Mouse (Mus musculus): ENCODE results near the gene Cd200r1. TPM values are rescaled to one million over a fixed set of nuclear protein-coding genes. Genes with fewer than 3 reads are reported as not detected.

Gene Cd200r1
- 3.2 and 4.0 TPM in 2 replicates for polyA plus RNA-seq (2015; fragmentation: Nextera tagmentation; extraction: Ambion mirVana)

- 12% methylated on average over 22 of the region's 22 CpGs for WGBS (ENCODE audit: insufficient replicate concordance)
- H3K4me2 ChIP-seq, result peak within 1 kb of the TSS; percentile 66
- ATAC-seq (ENCODE audit: low read depth), result peak; percentile 86
- no peaks in the 10 kb centered on the region for H3K27me3 ChIP-seq
- peak within 1 kb of the TSS; percentile 57 for H3K9ac ChIP-seq
- no peaks in the 10 kb centered on the region for H3K9me3 ChIP-seq (replicated peaks)
- no peaks in the 10 kb centered on the region for H3K36me3 ChIP-seq
- H3K27ac ChIP-seq, result peak within 1 kb of the TSS; percentile 62
- H3K4me1 ChIP-seq (replicated peaks), result peaks cover 24% of the 10 kb centered on the region
- peak within 1 kb of the TSS; percentile 55 for H3K4me3 ChIP-seq (replicated peaks)
- DNase-seq, result no peak
Measured at GRCm38 (mm10) chr16:44765555-44766319, at the start of gene Cd200r1. Gene Cd200r1, plus strand, starts transcription at chr16:44765736.

GRCm38 (mm10) chr16:44716305-44717140 lies 49.0 kb upstream of the Cd200r1 start:
- DNase-seq (no peak), ATAC-seq (ENCODE audit: low read depth) (no peak)
- no peaks in the 10 kb centered on the region for H3K9me3 ChIP-seq (replicated peaks)
- no peak overlapping the region for H3K4me2 ChIP-seq
- 0 out of 2 replicates have a peak, but pooled peaks cover 4% of the 10 kb centered on the region for H3K36me3 ChIP-seq
- H3K4me3 ChIP-seq (replicated peaks), result no peak overlapping the region
- H3K9ac ChIP-seq, result no peak overlapping the region
- WGBS (ENCODE audit: insufficient replicate concordance), result 38% methylated on average over 10 of the region's 10 CpGs
- no peak overlapping the region for H3K27ac ChIP-seq
- H3K4me1 ChIP-seq (replicated peaks), result no peaks in the 10 kb centered on the region
- H3K27me3 ChIP-seq, result no peaks in the 10 kb centered on the region

DNA sequence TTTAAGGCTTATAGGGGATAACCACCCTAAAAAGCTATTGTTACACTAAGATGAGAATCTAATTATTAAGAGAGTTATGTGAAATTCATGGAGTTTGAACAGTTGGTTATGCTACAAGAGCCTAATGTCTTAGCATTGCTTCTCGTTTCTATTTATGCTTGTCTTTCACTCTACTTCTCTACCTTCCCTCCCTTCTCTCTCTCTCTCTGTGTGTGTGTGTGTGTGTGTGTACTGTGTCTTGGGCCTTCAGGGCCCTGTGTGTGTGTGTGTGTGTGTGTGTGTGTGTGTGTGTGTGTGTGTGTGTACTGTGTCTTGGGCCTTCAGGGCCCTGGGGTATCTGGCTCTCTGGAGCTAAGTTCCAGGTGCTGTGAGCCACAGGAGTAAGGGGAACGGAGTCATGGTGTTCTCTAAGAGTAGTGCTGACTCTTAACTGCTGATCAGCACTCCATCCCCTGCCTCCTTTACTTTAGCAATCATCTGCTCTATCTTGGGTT lies 48.3 kb upstream of the Cd200r1 start:
- H3K27me3 ChIP-seq, result no peaks in the 10 kb centered on the region
- WGBS (ENCODE audit: insufficient replicate concordance), result 59% methylated on average over 2 of the region's 2 CpGs
- ATAC-seq (ENCODE audit: low read depth) (no peak), DNase-seq (no peak)
- H3K4me2 ChIP-seq, result no peak overlapping the region
- no peak overlapping the region for H3K4me3 ChIP-seq (replicated peaks)
- H3K4me1 ChIP-seq (replicated peaks), result no peaks in the 10 kb centered on the region
- H3K9ac ChIP-seq, result no peak overlapping the region
- H3K9me3 ChIP-seq (replicated peaks), result no peaks in the 10 kb centered on the region
- 0 out of 2 replicates have a peak, but pooled peaks cover 4% of the 10 kb centered on the region for H3K36me3 ChIP-seq
- no peak overlapping the region for H3K27ac ChIP-seq

DNA sequence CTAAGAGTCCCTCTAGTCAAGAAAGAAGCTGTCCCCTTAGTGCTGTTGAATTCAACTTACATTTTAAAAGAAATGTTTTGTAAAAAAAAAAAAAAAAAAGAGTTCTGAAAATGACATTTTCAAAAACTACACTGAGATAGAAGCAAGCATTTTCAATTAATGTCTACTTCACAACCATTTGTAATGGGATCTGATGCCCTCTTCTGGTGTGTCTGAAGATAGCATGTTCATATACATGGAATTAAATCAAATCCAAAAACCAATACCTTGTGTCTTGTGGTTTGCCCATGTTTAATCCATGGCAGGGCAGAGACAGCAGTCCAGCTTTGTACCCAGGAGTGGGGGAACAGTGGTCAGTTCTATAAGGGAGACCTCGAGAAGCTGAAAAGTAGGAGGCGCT lies 47.7 kb upstream of the Cd200r1 start:
- Histone ChIP-seq H3K4me2 (no peak overlapping the region), H3K27ac (no peak overlapping the region), H3K4me3 (replicated peaks) (no peak overlapping the region), H3K9me3 (replicated peaks) (no peaks in the 10 kb centered on the region), H3K36me3 (0 out of 2 replicates have a peak, but pooled peaks cover 4% of the 10 kb centered on the region), H3K27me3 (no peaks in the 10 kb centered on the region), H3K9ac (no peak overlapping the region), H3K4me1 (replicated peaks) (peaks cover 3% of the 10 kb centered on the region)
- WGBS (ENCODE audit: insufficient replicate concordance), result 69% methylated on average over 2 of the region's 2 CpGs
- ATAC-seq (ENCODE audit: low read depth), result no peak
- no peak for DNase-seq

DNA sequence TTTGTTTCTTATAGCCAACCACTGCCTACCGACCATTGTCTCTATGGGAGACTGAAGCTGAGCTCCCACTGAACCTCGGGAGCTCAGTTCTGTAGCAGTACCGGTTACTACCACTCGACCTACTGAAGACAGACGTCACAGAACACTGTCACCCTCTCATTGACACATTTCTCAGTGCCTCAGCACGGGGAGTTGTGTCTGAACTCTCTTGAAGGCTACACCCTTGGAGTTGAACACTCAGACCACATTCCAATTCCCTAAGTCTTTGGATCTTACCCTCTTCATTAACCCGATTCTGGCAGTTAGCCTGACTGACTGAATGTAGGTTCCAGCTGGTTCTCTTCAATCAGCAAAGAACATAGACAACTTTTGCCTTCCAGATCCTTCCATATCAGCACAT lies 46.2 kb upstream of the Cd200r1 start:
- DNase-seq (no peak), ATAC-seq (ENCODE audit: low read depth) (no peak)
- Histone ChIP-seq H3K36me3 (0 out of 2 replicates have a peak, but pooled peaks cover 4% of the 10 kb centered on the region), H3K4me2 (no peak overlapping the region), H3K4me1 (replicated peaks) (peaks cover 12% of the 10 kb centered on the region), H3K27me3 (no peaks in the 10 kb centered on the region), H3K9ac (no peak overlapping the region), H3K4me3 (replicated peaks) (no peak overlapping the region), H3K9me3 (replicated peaks) (no peaks in the 10 kb centered on the region), H3K27ac (no peak overlapping the region)
- 66% methylated on average over 7 of the region's 7 CpGs for WGBS (ENCODE audit: insufficient replicate concordance)

DNA sequence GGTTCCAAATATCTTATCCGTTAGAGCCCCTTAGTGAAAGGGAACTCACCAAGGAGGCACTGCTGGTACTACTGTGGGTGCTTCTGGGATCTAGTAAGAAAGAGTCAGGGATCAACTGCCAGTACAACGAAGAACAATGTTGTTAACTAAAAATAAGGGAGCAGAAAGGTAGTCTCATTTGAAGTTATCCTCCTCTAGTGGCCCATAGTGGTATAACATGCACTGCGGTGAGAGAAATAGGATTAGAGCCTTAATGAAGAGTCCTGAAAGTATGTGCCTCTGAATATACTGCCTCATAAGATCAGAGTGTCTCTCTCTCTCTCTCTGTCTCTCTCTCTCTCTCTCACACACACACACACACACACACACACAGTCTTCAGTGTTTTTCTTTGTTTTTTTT lies 45.0 kb upstream of the Cd200r1 start:
- Histone ChIP-seq H3K27ac (no peak overlapping the region), H3K4me3 (replicated peaks) (no peak overlapping the region), H3K9ac (no peak overlapping the region), H3K36me3 (0 out of 2 replicates have a peak, but pooled peaks cover 4% of the 10 kb centered on the region), H3K4me2 (no peak overlapping the region), H3K4me1 (replicated peaks) (peaks cover 20% of the 10 kb centered on the region), H3K9me3 (replicated peaks) (no peaks in the 10 kb centered on the region), H3K27me3 (no peaks in the 10 kb centered on the region)
- ATAC-seq (ENCODE audit: low read depth) (no peak), DNase-seq (no peak)
- 76% methylated on average over 3 of the region's 3 CpGs for WGBS (ENCODE audit: insufficient replicate concordance)

GRCm38 (mm10) chr16:44722666-44723065 lies 42.9 kb upstream of the Cd200r1 start:
- Histone ChIP-seq H3K4me1 (replicated peaks) (peaks cover 34% of the 10 kb centered on the region), H3K4me2 (0 out of 2 replicates have a peak overlapping the region, but pooled peaks have one; percentile 19), H3K9ac (no peak overlapping the region), H3K9me3 (replicated peaks) (no peaks in the 10 kb centered on the region), H3K27ac (no peak overlapping the region), H3K4me3 (replicated peaks) (no peak overlapping the region), H3K27me3 (no peaks in the 10 kb centered on the region), H3K36me3 (peaks cover 8% of the 10 kb centered on the region; the same call in 1 of the 2 replicates)
- WGBS (ENCODE audit: insufficient replicate concordance), result 84% methylated on average over 2 of the region's 2 CpGs
- DNase-seq (no peak), ATAC-seq (ENCODE audit: low read depth) (no peak)

DNA sequence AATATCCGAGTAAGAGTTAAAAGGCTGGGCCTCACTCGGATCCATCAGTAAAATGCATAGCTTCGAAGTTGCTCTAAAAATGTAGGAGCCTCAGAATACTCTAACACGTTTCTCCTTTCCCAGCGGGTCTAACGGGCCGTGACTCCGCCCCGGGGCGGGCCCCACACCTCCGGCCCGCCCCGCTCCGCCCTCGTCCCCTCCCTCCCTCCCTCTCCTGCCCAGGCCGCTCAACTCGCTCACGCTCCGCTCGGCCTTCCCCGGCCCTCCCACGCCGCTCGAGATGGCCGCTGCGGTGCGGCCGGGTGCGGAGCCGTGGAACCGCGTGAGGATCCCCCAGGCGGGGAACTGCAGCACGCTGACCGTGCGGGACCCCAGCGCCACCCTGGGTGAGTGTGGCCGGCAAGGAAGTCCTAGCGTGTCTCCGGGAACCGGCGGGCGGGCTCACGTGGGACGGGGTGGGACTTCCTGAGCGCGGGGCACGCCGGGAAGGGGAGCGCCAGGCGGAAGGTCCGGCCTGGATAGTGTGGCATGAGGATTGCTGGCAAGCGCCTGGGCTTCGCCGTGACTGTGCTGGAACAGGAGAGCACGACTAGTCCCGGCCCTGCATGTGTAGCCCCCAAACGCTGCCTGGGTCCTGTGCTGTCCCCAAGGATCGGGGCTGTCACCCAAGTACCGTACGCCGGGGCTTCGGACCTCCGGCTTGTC lies 41.3 kb upstream of the Cd200r1 start, which contains the start of gene Nepro:
TSS of gene Nepro (plus strand) at position 219 of the 705 bp plus-strand sequence.
- Histone ChIP-seq H3K9ac (peak within 1 kb of the TSS; percentile 90), H3K4me2 (peak within 1 kb of the TSS; percentile 89), H3K4me1 (replicated peaks) (peaks cover 34% of the 10 kb centered on the region), H3K27me3 (no peaks in the 10 kb centered on the region), H3K4me3 (replicated peaks) (peak within 1 kb of the TSS; percentile 85), H3K36me3 (peaks cover 16% of the 10 kb centered on the region), H3K9me3 (replicated peaks) (no peaks in the 10 kb centered on the region), H3K27ac (peak within 1 kb of the TSS; percentile 85)
- WGBS (ENCODE audit: insufficient replicate concordance), result under 1% methylated on average over 64 of the region's 64 CpGs
- peak; percentile 90 for DNase-seq
- ATAC-seq (ENCODE audit: low read depth), result peak; percentile 98

DNA sequence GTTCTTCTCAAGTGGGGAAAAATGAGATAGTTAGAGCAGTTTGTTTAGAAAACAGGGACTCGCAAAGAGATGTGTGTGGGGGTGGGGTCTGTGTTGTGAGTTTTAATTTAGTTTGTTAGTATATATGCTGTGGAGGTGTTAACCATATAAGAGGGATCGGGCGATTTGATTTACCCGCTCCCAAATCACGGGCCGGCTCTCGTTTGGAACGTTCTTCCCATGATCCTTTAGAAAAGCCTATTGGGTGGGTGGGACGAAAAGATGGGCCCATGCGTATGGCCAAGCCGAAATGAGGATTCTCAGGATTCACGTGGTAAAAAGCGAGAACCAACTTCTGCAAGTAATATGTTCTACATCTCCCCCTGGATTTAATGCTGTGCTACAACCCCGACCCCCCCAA lies 40.7 kb upstream of the Cd200r1 start:
- no peaks in the 10 kb centered on the region for H3K9me3 ChIP-seq (replicated peaks)
- H3K4me3 ChIP-seq (replicated peaks), result peak overlapping the region; percentile 85
- DNase-seq (peak; percentile 9), ATAC-seq (ENCODE audit: low read depth) (no peak)
- H3K9ac ChIP-seq, result peak overlapping the region; percentile 90
- peaks cover 22% of the 10 kb centered on the region for H3K36me3 ChIP-seq
- no peaks in the 10 kb centered on the region for H3K27me3 ChIP-seq
- peak overlapping the region; percentile 85 for H3K27ac ChIP-seq
- under 1% methylated on average over 14 of the region's 14 CpGs for WGBS (ENCODE audit: insufficient replicate concordance)
- peaks cover 34% of the 10 kb centered on the region for H3K4me1 ChIP-seq (replicated peaks)
- H3K4me2 ChIP-seq, result peak overlapping the region; percentile 89

- Histone ChIP-seq H3K9me3 (replicated peaks) (no peaks in the 10 kb centered on the region), H3K4me1 (replicated peaks) (peaks cover 34% of the 10 kb centered on the region), H3K36me3 (peaks cover 25% of the 10 kb centered on the region), H3K27me3 (no peaks in the 10 kb centered on the region), H3K4me3 (replicated peaks) (peak overlapping the region; percentile 85), H3K9ac (peak overlapping the region; percentile 90), H3K27ac (peak overlapping the region; percentile 85), H3K4me2 (peak overlapping the region; percentile 89)
- DNase-seq, result peak; percentile 61
- ATAC-seq (ENCODE audit: low read depth), result no peak
- WGBS (ENCODE audit: insufficient replicate concordance), result 27% methylated on average over 14 of the region's 14 CpGs
Measured at GRCm38 (mm10) chr16:44725286-44726223, 40.0 kb upstream of the Cd200r1 start.

Data from liver, embryonic 13.5 days (tissue).